Mouse (Mus musculus): ENCODE data around the gene Arnt2. TPM values are rescaled to one million over a fixed set of nuclear protein-coding genes. Genes with fewer than 3 reads are reported as not detected.

The Arnt2 gene
- polyA plus RNA-seq, 1 experiment from 2014 or later, result 46.4 TPM

DNA sequence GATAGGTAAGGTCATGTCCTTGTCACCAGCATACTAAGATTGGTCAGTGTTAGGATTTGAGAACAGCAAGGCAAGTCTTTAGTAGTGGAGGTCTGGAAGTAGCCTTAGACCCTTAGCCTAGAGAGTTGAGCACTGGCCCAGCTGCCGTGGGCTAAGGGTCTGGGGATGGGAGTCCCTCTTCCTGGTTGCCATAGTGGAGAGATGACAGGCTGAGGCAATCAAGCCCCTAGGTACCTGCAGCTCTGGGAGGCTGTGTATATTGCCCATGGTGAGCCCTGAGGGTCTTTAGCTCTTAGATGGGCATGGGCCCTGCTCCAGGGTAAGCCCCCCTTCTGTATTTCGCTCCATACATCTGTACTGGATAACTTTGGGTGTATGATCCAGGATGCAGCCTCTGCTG lies 159.2 kb downstream of the Arnt2 start:
- H3K36me3 ChIP-seq (ENCODE audit: poor library complexity, severe bottlenecking), result peaks cover 88% of the 10 kb centered on the region
- no peak for ATAC-seq
- no peak overlapping the region for H3K4me3 ChIP-seq
- no peaks in the 10 kb centered on the region for H3K27me3 ChIP-seq
- no peak overlapping the region for H3K4me2 ChIP-seq
- H3K4me1 ChIP-seq, result no peaks in the 10 kb centered on the region
- H3K9me3 ChIP-seq (replicated peaks), result no peaks in the 10 kb centered on the region
- 90% methylated on average over 2 of the region's 2 CpGs for WGBS
- H3K9ac ChIP-seq, result no peak overlapping the region
- no peak overlapping the region for H3K27ac ChIP-seq

DNA sequence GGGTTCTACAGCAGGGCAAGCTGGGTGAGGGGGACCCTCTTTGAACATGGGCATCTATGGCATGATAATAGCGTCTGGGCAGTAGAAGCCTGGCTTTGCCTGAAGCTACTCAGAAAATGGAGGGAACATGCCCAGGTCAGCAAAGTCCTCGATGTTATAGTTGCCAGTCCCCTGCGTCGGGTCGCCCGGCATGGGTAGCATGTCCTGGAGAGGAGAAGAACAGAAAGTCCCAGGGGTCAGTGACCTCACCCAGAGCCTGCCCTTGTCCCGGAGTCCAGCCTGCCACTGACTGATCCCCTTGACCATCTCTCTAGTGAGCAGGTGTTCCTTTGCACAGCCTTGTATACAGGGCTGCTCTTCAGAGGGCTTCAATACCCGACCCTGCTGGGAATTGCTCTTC lies 160.0 kb downstream of the Arnt2 start:
- no peaks in the 10 kb centered on the region for H3K4me1 ChIP-seq
- H3K9me3 ChIP-seq (replicated peaks), result no peaks in the 10 kb centered on the region
- no peak for ATAC-seq
- H3K9ac ChIP-seq, result no peak overlapping the region
- peaks cover 80% of the 10 kb centered on the region for H3K36me3 ChIP-seq (ENCODE audit: poor library complexity, severe bottlenecking)
- no peak overlapping the region for H3K27ac ChIP-seq
- H3K4me3 ChIP-seq, result no peak overlapping the region
- H3K27me3 ChIP-seq, result no peaks in the 10 kb centered on the region
- 91% methylated on average over 8 of the region's 8 CpGs for WGBS
- no peak overlapping the region for H3K4me2 ChIP-seq

GRCm38 (mm10) chr7:84249381-84249780 lies 160.6 kb downstream of the Arnt2 start:
- no peaks in the 10 kb centered on the region for H3K27me3 ChIP-seq
- ATAC-seq, result no peak
- no peaks in the 10 kb centered on the region for H3K9me3 ChIP-seq (replicated peaks)
- H3K9ac ChIP-seq, result no peak overlapping the region
- WGBS, result 60% methylated on average over 7 of the region's 7 CpGs
- H3K4me1 ChIP-seq, result no peaks in the 10 kb centered on the region
- no peak overlapping the region for H3K4me3 ChIP-seq
- H3K4me2 ChIP-seq, result no peak overlapping the region
- peaks cover 74% of the 10 kb centered on the region for H3K36me3 ChIP-seq (ENCODE audit: poor library complexity, severe bottlenecking)
- H3K27ac ChIP-seq, result no peak overlapping the region

DNA sequence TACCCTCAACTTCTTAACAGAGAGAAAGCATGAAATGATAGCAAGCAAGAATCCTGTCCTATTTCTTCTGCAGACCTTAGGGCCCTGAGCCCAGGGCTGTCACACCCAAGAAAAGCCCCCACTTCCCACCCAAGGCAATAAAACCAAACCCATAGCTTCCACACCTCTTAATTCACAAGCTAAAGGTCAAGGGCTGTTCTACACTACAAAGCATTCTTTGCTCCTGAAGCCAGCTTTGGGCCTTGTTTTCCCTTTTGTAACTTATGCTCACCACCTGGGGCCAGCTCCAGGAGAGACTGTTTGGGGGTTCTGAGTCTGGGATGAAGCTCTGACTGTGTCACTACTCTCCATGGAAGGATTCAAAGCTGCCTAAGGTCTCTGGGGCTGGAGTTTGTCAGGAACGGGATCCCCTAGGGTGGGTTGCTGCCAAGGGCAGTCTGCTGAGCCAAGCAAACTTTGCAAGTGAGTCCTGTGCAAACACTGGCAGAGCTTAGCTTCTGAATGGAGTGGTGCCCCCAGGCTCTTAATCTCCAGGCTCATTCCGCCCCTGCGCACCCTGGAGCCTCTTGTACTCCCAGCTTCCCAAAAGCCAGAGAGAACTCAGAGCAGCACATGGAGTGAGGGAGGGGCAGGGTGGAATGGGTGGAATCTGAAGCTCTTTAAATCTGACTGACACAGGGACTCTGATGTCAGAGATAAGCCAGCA lies 161.9 kb downstream of the Arnt2 start:
- H3K4me2 ChIP-seq, result no peak overlapping the region
- 0 out of 2 replicates have a peak, but pooled peaks have one; percentile 34 for ATAC-seq
- H3K9ac ChIP-seq, result no peak overlapping the region
- H3K4me1 ChIP-seq, result no peaks in the 10 kb centered on the region
- H3K27me3 ChIP-seq, result no peaks in the 10 kb centered on the region
- no peak overlapping the region for H3K4me3 ChIP-seq
- H3K36me3 ChIP-seq (ENCODE audit: poor library complexity, severe bottlenecking), result peaks cover 63% of the 10 kb centered on the region
- H3K27ac ChIP-seq, result no peak overlapping the region
- 26% methylated on average over 3 of the region's 3 CpGs for WGBS
- H3K9me3 ChIP-seq (replicated peaks), result no peaks in the 10 kb centered on the region

- peaks cover 51% of the 10 kb centered on the region for H3K36me3 ChIP-seq (ENCODE audit: poor library complexity, severe bottlenecking)
- no peak overlapping the region for H3K4me3 ChIP-seq
- ATAC-seq, result no peak
- H3K27ac ChIP-seq, result no peak overlapping the region
- no peaks in the 10 kb centered on the region for H3K4me1 ChIP-seq
- no peak overlapping the region for H3K4me2 ChIP-seq
- H3K9me3 ChIP-seq (replicated peaks), result no peaks in the 10 kb centered on the region
- H3K9ac ChIP-seq, result no peak overlapping the region
- 87% methylated on average over 5 of the region's 5 CpGs for WGBS
- no peaks in the 10 kb centered on the region for H3K27me3 ChIP-seq
Measured at GRCm38 (mm10) chr7:84246878-84247277, 163.1 kb downstream of the Arnt2 start.

GRCm38 (mm10) chr7:84246093-84246492 lies 163.9 kb downstream of the Arnt2 start:
- H3K27ac ChIP-seq, result no peak overlapping the region
- H3K4me3 ChIP-seq, result no peak overlapping the region
- no peaks in the 10 kb centered on the region for H3K4me1 ChIP-seq
- H3K27me3 ChIP-seq, result no peaks in the 10 kb centered on the region
- H3K36me3 ChIP-seq (ENCODE audit: poor library complexity, severe bottlenecking), result peaks cover 43% of the 10 kb centered on the region
- WGBS, result 85% methylated on average over 2 of the region's 2 CpGs
- H3K9me3 ChIP-seq (replicated peaks), result no peaks in the 10 kb centered on the region
- no peak overlapping the region for H3K9ac ChIP-seq
- H3K4me2 ChIP-seq, result no peak overlapping the region
- ATAC-seq, result no peak

GRCm38 (mm10) chr7:84240406-84240805 lies 169.6 kb downstream of the Arnt2 start:
- 84% methylated on average over 3 of the region's 3 CpGs for WGBS
- Histone ChIP-seq H3K4me3 (no peak overlapping the region), H3K9me3 (replicated peaks) (no peaks in the 10 kb centered on the region), H3K36me3 (ENCODE audit: poor library complexity, severe bottlenecking) (no peaks in the 10 kb centered on the region), H3K27me3 (no peaks in the 10 kb centered on the region), H3K4me1 (no peaks in the 10 kb centered on the region), H3K27ac (no peak overlapping the region), H3K9ac (no peak overlapping the region), H3K4me2 (no peak overlapping the region)
- ATAC-seq, result no peak

GRCm38 (mm10) chr7:84237655-84238054 lies 172.3 kb downstream of the Arnt2 start:
- ATAC-seq, result no peak
- Histone ChIP-seq H3K9me3 (replicated peaks) (no peaks in the 10 kb centered on the region), H3K4me3 (no peak overlapping the region), H3K4me1 (no peaks in the 10 kb centered on the region), H3K27me3 (no peaks in the 10 kb centered on the region), H3K27ac (no peak overlapping the region), H3K9ac (no peak overlapping the region), H3K36me3 (ENCODE audit: poor library complexity, severe bottlenecking) (no peaks in the 10 kb centered on the region), H3K4me2 (no peak overlapping the region)
- 85% methylated on average over 4 of the region's 4 CpGs for WGBS

GRCm38 (mm10) chr7:84231396-84231795 lies 178.6 kb downstream of the Arnt2 start:
- no peak overlapping the region for H3K4me2 ChIP-seq
- ATAC-seq, result no peak
- H3K9me3 ChIP-seq (replicated peaks), result no peaks in the 10 kb centered on the region
- 82% methylated on average over 4 of the region's 4 CpGs for WGBS
- H3K27me3 ChIP-seq, result no peaks in the 10 kb centered on the region
- H3K4me1 ChIP-seq, result no peaks in the 10 kb centered on the region
- H3K36me3 ChIP-seq (ENCODE audit: poor library complexity, severe bottlenecking), result no peaks in the 10 kb centered on the region
- no peak overlapping the region for H3K9ac ChIP-seq
- H3K4me3 ChIP-seq, result no peak overlapping the region
- H3K27ac ChIP-seq, result no peak overlapping the region

- WGBS, result 90% methylated on average over 1 of the region's 1 CpGs
Measured at GRCm38 (mm10) chr7:84227652-84228051, 182.3 kb downstream of the Arnt2 start.

DNA sequence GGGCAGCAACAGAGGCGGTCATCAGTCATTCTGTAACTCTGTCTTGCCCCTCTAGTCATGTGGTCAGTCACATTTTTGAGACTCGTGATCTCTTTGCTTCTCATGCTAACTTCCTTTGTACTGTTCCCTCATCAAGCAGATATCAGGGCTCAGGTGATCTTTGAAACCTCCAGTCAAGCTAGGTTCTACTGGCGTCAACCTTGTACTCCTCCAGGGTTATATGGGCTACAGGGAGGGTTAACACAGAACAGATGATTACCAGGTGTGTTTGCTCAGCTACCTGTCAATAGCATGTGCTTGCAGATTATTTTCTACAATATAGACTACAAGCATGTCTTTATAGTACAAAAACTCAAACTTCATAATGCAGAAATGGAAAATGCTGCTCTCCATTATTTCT lies 183.1 kb downstream of the Arnt2 start:
- Histone ChIP-seq H3K27me3 (no peaks in the 10 kb centered on the region), H3K9me3 (replicated peaks) (no peaks in the 10 kb centered on the region), H3K4me2 (no peak overlapping the region), H3K9ac (no peak overlapping the region), H3K27ac (no peak overlapping the region), H3K4me1 (no peaks in the 10 kb centered on the region), H3K4me3 (no peak overlapping the region), H3K36me3 (ENCODE audit: poor library complexity, severe bottlenecking) (no peaks in the 10 kb centered on the region)
- ATAC-seq, result no peak
- WGBS, result 89% methylated on average over 3 of the region's 3 CpGs

More at GRCm38 (mm10) chr7:84227652-84228051, 182.3 kb downstream of the Arnt2 start:
- Histone ChIP-seq H3K9me3 (replicated peaks) (no peaks in the 10 kb centered on the region), H3K36me3 (ENCODE audit: poor library complexity, severe bottlenecking) (no peaks in the 10 kb centered on the region), H3K4me3 (no peak overlapping the region), H3K4me2 (no peak overlapping the region), H3K27me3 (no peaks in the 10 kb centered on the region), H3K4me1 (no peaks in the 10 kb centered on the region), H3K27ac (no peak overlapping the region), H3K9ac (no peak overlapping the region)
- ATAC-seq, result no peak

DNA sequence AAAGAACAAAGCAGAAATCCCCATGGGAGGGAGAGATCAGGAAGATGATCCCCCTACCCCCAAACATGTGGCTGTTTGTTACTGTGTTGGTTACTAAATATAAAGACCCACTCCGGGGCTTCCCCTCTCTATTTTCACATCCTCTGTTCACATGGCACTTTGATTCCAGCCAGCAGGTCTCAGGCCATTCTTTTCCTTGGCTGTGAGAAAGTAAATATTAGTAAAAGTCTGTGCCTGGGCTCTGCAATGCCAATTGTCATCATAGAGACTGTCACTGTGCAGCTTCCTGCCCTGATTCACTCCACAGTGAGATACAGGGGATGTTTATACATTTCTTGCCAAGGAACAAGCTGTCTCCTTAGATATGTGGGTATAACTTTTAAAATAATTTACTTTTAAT lies 197.9 kb downstream of the Arnt2 start:
- no peak overlapping the region for H3K4me2 ChIP-seq
- H3K36me3 ChIP-seq (ENCODE audit: poor library complexity, severe bottlenecking), result no peaks in the 10 kb centered on the region
- 69% methylated on average over 1 of the region's 1 CpGs for WGBS
- no peak overlapping the region for H3K9ac ChIP-seq
- peaks cover 13% of the 10 kb centered on the region; the same call in 1 of the 2 replicates for H3K4me1 ChIP-seq
- no peak for ATAC-seq
- H3K27me3 ChIP-seq, result no peaks in the 10 kb centered on the region
- H3K27ac ChIP-seq, result no peak overlapping the region
- H3K4me3 ChIP-seq, result no peak overlapping the region
- no peaks in the 10 kb centered on the region for H3K9me3 ChIP-seq (replicated peaks)
